In the genomic region with DNA sequence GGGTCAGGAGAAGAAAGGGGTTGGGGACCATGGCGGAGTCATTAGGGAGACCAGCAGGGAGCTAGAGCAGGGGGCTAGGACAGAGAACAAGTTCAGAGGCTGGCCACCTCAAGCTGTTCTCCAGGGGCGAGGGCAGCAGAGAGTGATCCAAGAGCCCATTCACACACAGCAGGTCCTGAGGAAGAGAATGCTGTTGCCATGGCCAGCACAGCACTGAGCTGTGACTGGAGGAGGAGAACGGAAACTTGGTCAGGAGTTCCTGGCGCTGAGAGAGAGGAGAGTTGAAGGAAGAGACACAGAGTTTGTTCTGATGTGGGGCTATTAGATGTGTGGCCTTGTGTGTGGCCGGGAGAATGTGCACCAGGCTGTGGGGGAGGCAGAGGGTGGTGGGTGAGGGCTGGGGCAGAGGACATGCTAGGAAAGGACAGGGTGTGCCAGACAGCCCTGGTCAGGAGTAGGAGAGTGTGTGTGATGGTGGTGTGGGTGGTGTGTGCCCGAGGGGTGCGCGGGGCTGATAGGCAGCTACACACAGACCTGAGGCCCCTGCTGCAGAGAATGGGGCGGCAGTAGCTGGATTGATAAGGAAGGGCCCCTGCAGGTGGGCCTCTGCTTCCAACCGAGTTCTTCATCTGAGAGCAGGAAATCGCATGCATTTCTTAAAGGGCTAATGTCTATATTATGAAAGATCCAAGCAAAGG, we compare ENCODE assay signal across 8 mouse cellular contexts. TPM values are rescaled to one million over a fixed set of nuclear protein-coding genes. Genes with fewer than 3 reads are reported as not detected.
DNase-seq lines count a peak whose midpoint lies in the region; ATAC-seq lines count a peak whose summit lies in the region.

No protein-coding gene starts in this region.

- peak; percentile 89 for ATAC-seq in liver, embryonic 15.5 days (ENCODE audit: insufficient read depth)

- no peaks in the 10 kb centered on the region for H3K9me3 ChIP-seq in heart, embryonic 10.5 days
- no peaks in the 10 kb centered on the region for H3K9me3 ChIP-seq in liver, embryonic 15.5 days (replicated peaks)

- H3K4me2 ChIP-seq in liver, embryonic 15.5 days = peak overlapping the region; percentile 73

- H3K9ac ChIP-seq in liver, embryonic 15.5 days = peak overlapping the region; percentile 78

- intact Hi-C loops in heart, postnatal 10 days (cut with DNase I) = no loop called here

- 31% methylated on average over 11 of the region's 11 CpGs for WGBS in heart, embryonic 10.5 days
- 20% methylated on average over 11 of the region's 11 CpGs for WGBS in liver, embryonic 15.5 days (ENCODE audit: insufficient replicate concordance)

- H3K27me3 ChIP-seq in heart, embryonic 10.5 days (ENCODE audit: insufficient read depth, poor library complexity, severe bottlenecking) = no peaks in the 10 kb centered on the region
- no peaks in the 10 kb centered on the region for H3K27me3 ChIP-seq in liver, embryonic 15.5 days

- H3K27ac ChIP-seq in heart, embryonic 10.5 days = peak overlapping the region; percentile 86
- H3K27ac ChIP-seq in liver, embryonic 15.5 days (replicated peaks) = peak overlapping the region; percentile 97

- no peak overlapping the region; the same call in 1 of the 2 replicates for H3K4me3 ChIP-seq in heart, embryonic 10.5 days
- H3K4me3 ChIP-seq in liver, embryonic 15.5 days (replicated peaks) = peak overlapping the region; percentile 61

- peaks cover 12% of the 10 kb centered on the region; the same call in 1 of the 2 replicates for H3K36me3 ChIP-seq in heart, embryonic 10.5 days
- H3K36me3 ChIP-seq in liver, embryonic 15.5 days (replicated peaks) = peaks cover 33% of the 10 kb centered on the region

- peak; percentile 95 for DNase-seq in heart, embryonic 10.5 days (ENCODE audit: low spot score)
- no peak for DNase-seq in heart, postnatal 10 days
- peak; percentile 59 to 65 for DNase-seq in spleen, postnatal 10 days (ENCODE audit: low spot score in 2 of 2)
- DNase-seq in spleen, postnatal 14 days (ENCODE audit: low spot score in 2 of 2) = no peak
- DNase-seq in embryo, embryonic 9.5 days (ENCODE audit: extremely low spot score) = no peak
- no peak for DNase-seq in neural tube, embryonic 10.5 days (ENCODE audit: extremely low spot score, low spot score)
- no peak for DNase-seq in urinary bladder, postnatal 25 days (ENCODE audit: low spot score)

- H3K4me1 ChIP-seq in heart, embryonic 10.5 days = peaks cover 73% of the 10 kb centered on the region
- H3K4me1 ChIP-seq in liver, embryonic 15.5 days (replicated peaks) = peaks cover 98% of the 10 kb centered on the region

RNA-seq across cellular contexts. Expression of a gene that starts 18.4 kb away (rescaled TPM):
- 8.2 and 9.4 TPM in 2 replicates for polyA plus RNA-seq in heart, embryonic 10.5 days (2016; fragmentation: Nextera tagmentation; extraction: Ambion mirVana)
- total RNA-seq in heart, postnatal 10 days (2021) = 10 to 100 TPM; 38.5 to 40.4 TPM
- polyA plus RNA-seq in liver, embryonic 15.5 days (2015; fragmentation: Nextera tagmentation; extraction: Ambion mirVana) = 41.3 and 46.3 TPM in 2 replicates

Comparison
In these comparisons a context has a peak if more than half of its experiments do, and no peak if none do; other contexts are left out.
1. DNase-seq: peak in heart, embryonic 10.5 days (single experiment) and spleen, postnatal 10 days (2 of 2); none in heart, postnatal 10 days (0 of 2), spleen, postnatal 14 days (0 of 2), embryo, embryonic 9.5 days (single experiment), neural tube, embryonic 10.5 days (single experiment) and urinary bladder, postnatal 25 days (single experiment).